Mouse (Mus musculus): ENCODE results near the gene Swsap1.

Gene Swsap1

GRCm38 (mm10) chr9:22003163-22003554 lies 47.6 kb downstream of the Swsap1 start:
- DNase-seq (ENCODE audit: extremely low read depth, insufficient read length, low spot score), result no peak

GRCm38 (mm10) chr9:22004546-22004945 lies 49.0 kb downstream of the Swsap1 start:
- no peak for DNase-seq (ENCODE audit: extremely low read depth, insufficient read length, low spot score)
